Mouse (Mus musculus): ENCODE data around the gene Tbx1.
"Not testable (repeated sequence)": the region's sequence is repeated elsewhere in the genome, so short reads cannot be mapped to it uniquely, and the experiment has no call there.

The Tbx1 gene

GRCm38 (mm10) chr16:18552106-18552710 is 38.3 kb downstream of the Tbx1 start:
- DNase-seq (ENCODE audit: low read depth, low spot score), result peak; percentile 38

DNA sequence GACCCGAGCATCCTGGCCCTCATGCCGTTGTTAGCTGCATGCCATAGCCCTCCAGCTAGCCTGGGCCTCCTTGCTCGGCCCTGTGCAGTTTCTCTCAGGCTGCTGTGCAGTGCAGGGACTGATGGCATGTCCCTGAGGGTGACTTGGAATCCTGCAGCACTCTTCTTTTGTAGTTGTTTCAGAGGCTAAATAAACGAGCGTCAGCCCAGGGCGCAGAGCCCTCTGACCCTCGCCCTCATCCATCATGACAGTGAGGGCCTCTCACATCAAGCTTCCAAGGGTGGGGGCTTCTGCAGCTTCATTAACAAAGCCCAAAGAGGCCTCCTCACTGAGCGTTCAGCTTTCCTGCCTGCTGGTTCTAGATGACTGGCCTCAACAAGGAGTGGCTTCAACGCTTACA is 38.9 kb downstream of the Tbx1 start:
- peak; percentile 85 for DNase-seq (ENCODE audit: low read depth, low spot score)

DNA sequence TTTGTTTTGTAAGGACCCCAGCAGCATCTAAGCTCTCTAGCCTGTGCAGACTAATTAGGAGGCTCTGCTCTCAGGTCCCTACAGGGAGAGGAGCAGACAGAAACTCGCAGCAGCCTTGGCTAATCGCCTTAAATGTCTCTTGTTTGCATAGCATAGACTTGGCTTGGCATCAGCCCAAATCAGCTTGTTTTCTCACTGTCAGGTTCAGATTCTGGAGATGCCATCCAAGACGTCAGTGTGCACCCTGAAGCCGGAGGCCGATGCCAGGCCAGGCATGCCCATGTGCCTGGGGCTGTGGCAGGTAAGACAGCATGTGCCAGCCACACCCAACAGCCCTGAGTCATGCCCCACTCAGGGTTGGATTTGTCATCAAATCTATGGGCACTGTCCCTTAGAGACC is 42.6 kb downstream of the Tbx1 start:
- no peak for DNase-seq (ENCODE audit: low read depth, low spot score)

DNA sequence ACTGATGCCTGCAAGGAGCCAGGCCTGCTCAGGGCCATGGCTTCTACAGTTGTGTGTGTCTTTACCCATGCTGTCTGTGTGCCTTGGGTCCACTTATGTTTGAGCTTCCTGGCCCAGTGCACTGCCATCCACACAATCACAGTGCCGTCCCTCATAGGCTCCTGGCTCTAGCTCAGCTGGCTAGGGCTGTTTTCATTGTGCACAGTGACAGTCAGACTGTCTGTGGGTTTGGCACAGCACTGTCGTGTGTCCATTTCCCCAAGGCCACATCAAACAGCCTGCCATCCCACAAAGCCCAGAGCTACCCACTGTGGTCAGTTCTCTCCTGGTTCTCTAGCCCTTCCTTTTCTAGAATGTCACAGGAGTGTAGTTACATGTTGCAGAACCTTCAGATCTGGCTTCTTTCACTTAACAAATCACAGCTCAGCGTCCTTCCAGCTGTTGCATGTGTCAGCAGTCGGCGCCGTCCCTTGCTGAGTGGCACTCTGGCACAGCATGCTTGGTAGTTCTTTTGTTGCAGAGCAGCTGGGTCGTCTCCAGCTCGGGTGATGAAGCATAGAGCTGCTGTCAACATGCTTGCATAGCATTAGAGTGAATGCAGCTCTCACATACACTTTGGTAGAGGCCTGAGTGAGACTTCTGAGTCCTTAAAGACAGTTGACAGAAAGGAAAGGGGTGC is 47.2 kb downstream of the Tbx1 start:
- no peak for DNase-seq (ENCODE audit: low read depth, low spot score)

- DNase-seq (ENCODE audit: low read depth, low spot score), result no peak
Observed at GRCm38 (mm10) chr16:18539281-18539680, 51.2 kb downstream of the Tbx1 start.

DNA sequence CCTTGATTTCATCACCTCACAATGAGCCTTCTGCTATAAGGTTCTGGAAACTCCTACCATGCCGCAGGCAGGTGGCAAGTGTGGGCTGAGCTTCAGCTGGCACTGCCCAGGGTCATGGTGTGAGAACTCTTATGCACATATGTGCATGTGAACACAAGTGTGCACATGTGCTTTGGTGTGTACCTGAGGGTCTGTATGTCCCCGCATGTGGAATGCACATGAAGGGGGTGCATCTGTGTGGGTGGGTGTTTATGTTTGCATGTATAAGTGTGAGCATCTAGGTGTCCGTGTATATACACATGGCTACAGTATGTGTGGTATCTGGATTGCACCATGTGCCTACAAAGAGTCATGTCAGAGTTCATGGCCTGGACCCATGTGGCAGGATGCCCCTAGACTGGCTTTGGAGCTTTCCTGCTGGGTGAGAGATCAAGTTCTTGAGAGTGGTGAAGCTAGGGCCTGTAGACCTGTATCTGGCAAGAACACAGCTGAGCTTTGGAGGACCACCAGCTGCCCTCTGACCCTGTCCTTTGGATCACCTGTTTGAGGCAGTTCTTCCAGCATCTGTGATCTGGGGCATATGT is 53.0 kb downstream of the Tbx1 start:
- no peak for DNase-seq (ENCODE audit: low read depth, low spot score)

DNA sequence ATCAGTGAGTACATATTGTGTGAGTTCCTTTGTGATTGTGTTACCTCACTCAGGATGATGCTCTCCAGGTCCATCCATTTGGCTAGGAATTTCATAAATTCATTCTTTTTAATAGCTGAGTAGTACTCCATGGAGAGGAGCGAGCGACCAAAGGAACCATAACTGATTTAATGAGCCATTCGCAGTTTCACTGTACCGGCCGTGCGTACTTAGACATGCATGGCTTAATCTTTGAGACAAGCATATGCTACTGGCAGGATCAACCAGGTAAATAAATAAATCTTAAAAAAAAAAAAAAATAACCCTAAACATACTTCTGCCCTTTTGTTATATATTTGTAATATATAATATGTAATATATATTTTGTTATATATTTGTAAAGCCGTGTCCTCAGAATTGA is 57.4 kb downstream of the Tbx1 start:
- not testable (repeated sequence) for DNase-seq (ENCODE audit: low read depth, low spot score)

All from mesoderm, embryonic 11.5 days (tissue).